Mouse (Mus musculus) cortical plate, adult 2 months (tissue): ENCODE measurements at regions not wholly inside any gene's neighbourhood (a gene's known extent, or its start where the extent isn't known, plus 50 kb on each side); places are given as distances from the start of the nearest gene placed in this dataset.

Source experiments
- CTCF ChIP-seq: fragments of 200-500 bp; IDR thresholded peaks from 2 replicates; pipeline ENCODE4 v1.5.1; 2011; ENCODE audit warnings: mild to moderate bottlenecking, control low read depth, low read length; ENCODE audit not compliant: insufficient read depth; ENCODE audit errors: extremely low read depth
- POLR2A ChIP-seq: fragments of 200-500 bp; IDR thresholded peaks from 2 replicates; pipeline ENCODE4 v1.6.1; 2011; ENCODE audit warnings: mild to moderate bottlenecking, low read length, control low read depth; ENCODE audit not compliant: insufficient read depth; ENCODE audit errors: extremely low read depth

- no peak for TF ChIP-seq POLR2A
- no peak for TF ChIP-seq CTCF
Measured at GRCm38 (mm10) chr8:87379296-87379695, 93.1 kb downstream of the Cbln1 start.
